In genomic region chr1:168291643-168292040, GRCm38 (mm10) we compare ENCODE assay signal across 10 mouse cellular contexts.
DNase-seq lines count a peak whose midpoint lies in the region; ATAC-seq and TF ChIP-seq lines count a peak whose summit lies in the region.
"Had no signal": no experiment of that assay in that cellular context is flagged by ENCODE, and none has a peak within 500 bp of the region (broad histone marks: within the 10 kb centered on the region; RNA-seq: fewer than 3 reads in every experiment).

No protein-coding gene starts in this region.

- WGBS in heart, embryonic 12.5 days: 81% methylated on average over 6 of the region's 6 CpGs
- 78% methylated on average over 6 of the region's 6 CpGs for WGBS in lung, embryonic 15.5 days
- WGBS in liver, embryonic 15.5 days (ENCODE audit: insufficient replicate concordance): 75% methylated on average over 6 of the region's 6 CpGs
- WGBS in stomach, postnatal 0 days: 83% methylated on average over 6 of the region's 6 CpGs

- H3K4me3 ChIP-seq in heart, embryonic 12.5 days: no peak overlapping the region
- H3K4me3 ChIP-seq in lung, embryonic 15.5 days: no peak overlapping the region
- H3K4me3 ChIP-seq in liver, embryonic 15.5 days (replicated peaks): no peak overlapping the region
- no peak overlapping the region for H3K4me3 ChIP-seq in stomach, postnatal 0 days (ENCODE audit: low read depth, low read length)
- H3K4me3 ChIP-seq: embryonic facial prominence, embryonic 12.5 days had no signal

- H3K9ac ChIP-seq in heart, embryonic 12.5 days: 0 out of 2 replicates have a peak overlapping the region, but pooled peaks have one; percentile 16
- H3K9ac ChIP-seq in lung, embryonic 15.5 days: no peak overlapping the region
- no peak overlapping the region for H3K9ac ChIP-seq in liver, embryonic 15.5 days
- H3K9ac ChIP-seq in stomach, postnatal 0 days (ENCODE audit: low read length): no peak overlapping the region
- H3K9ac ChIP-seq: embryonic facial prominence, embryonic 12.5 days had no signal

- no peak for TF ChIP-seq CTCF in stomach, postnatal 0 days (IDR thresholded peaks at IDR 0.05; ENCODE audit: low read depth)

- no peaks in the 10 kb centered on the region for H3K9me3 ChIP-seq in heart, embryonic 12.5 days (replicated peaks)
- no peaks in the 10 kb centered on the region for H3K9me3 ChIP-seq in lung, embryonic 15.5 days
- no peaks in the 10 kb centered on the region for H3K9me3 ChIP-seq in liver, embryonic 15.5 days (replicated peaks)
- H3K9me3 ChIP-seq in stomach, postnatal 0 days (ENCODE audit: control insufficient read depth, low read length): no peaks in the 10 kb centered on the region
- H3K9me3 ChIP-seq: embryonic facial prominence, embryonic 12.5 days had no signal

- no peak for TF ChIP-seq EP300 in stomach, postnatal 0 days (optimal IDR thresholded peaks at IDR 0.05)

- H3K4me2 ChIP-seq in heart, embryonic 12.5 days: peak overlapping the region; percentile 32
- H3K4me2 ChIP-seq in lung, embryonic 15.5 days: no peak overlapping the region
- H3K4me2 ChIP-seq in liver, embryonic 15.5 days: no peak overlapping the region
- H3K4me2 ChIP-seq in stomach, postnatal 0 days (replicated peaks; ENCODE audit: low read depth): no peak overlapping the region
- H3K4me2 ChIP-seq: embryonic facial prominence, embryonic 12.5 days had no signal

- peaks cover 70% of the 10 kb centered on the region for H3K4me1 ChIP-seq in heart, embryonic 12.5 days (replicated peaks)
- peaks cover 54% of the 10 kb centered on the region for H3K4me1 ChIP-seq in lung, embryonic 15.5 days
- H3K4me1 ChIP-seq in liver, embryonic 15.5 days (replicated peaks): peaks cover 72% of the 10 kb centered on the region
- H3K4me1 ChIP-seq in stomach, postnatal 0 days (replicated peaks; ENCODE audit: control insufficient read depth, insufficient read depth): peaks cover 3% of the 10 kb centered on the region; the same call in 1 of the 2 replicates

- peak overlapping the region; percentile 90 for H3K27ac ChIP-seq in heart, embryonic 12.5 days (ENCODE audit: poor library complexity, severe bottlenecking)
- peak overlapping the region; percentile 30; the same call in 1 of the 2 replicates for H3K27ac ChIP-seq in lung, embryonic 15.5 days
- peak overlapping the region; percentile 35 for H3K27ac ChIP-seq in liver, embryonic 15.5 days (replicated peaks)
- H3K27ac ChIP-seq in stomach, postnatal 0 days (replicated peaks): 0 out of 2 replicates have a peak overlapping the region, but pooled peaks have one; percentile 40
- H3K27ac ChIP-seq: embryonic facial prominence, embryonic 12.5 days; macrophage had no signal

- H3K36me3 ChIP-seq in heart, embryonic 12.5 days: no peaks in the 10 kb centered on the region
- no peaks in the 10 kb centered on the region for H3K36me3 ChIP-seq in lung, embryonic 15.5 days
- no peaks in the 10 kb centered on the region for H3K36me3 ChIP-seq in liver, embryonic 15.5 days (replicated peaks)
- H3K36me3 ChIP-seq in stomach, postnatal 0 days (ENCODE audit: control insufficient read depth, insufficient read depth, low read length): no peaks in the 10 kb centered on the region

- no peak for DNase-seq in heart, postnatal 10 days
- no peak for DNase-seq in lung, postnatal 4 days
- DNase-seq in stomach, postnatal 0 days (ENCODE audit: low spot score): no peak
- no peak for DNase-seq in left cerebral cortex, postnatal 36 days (ENCODE audit: low spot score in 2 of 2)
- no peak for DNase-seq in spleen, adult 18-20 months

- no peak for ATAC-seq in heart, embryonic 12.5 days (ENCODE audit: insufficient number of reproducible peaks, low FRiP score)
- ATAC-seq in lung, embryonic 15.5 days (ENCODE audit: borderline replicate concordance, extremely low read depth, low FRiP score, low TSS enrichment): no peak
- ATAC-seq in liver, embryonic 15.5 days (ENCODE audit: insufficient read depth): no peak
- no peak for ATAC-seq in stomach, postnatal 0 days (ENCODE audit: low FRiP score, low TSS enrichment)

- intact Hi-C loops in heart, postnatal 10 days (cut with DNase I): loop anchor here (5.0 kb wide), 1 partner anchor 86 kb away; no protein-coding TSS in a partner anchor
- intact Hi-C loops in left cerebral cortex, postnatal 36 days (cut with DNase I): no loop called here

- no peaks in the 10 kb centered on the region for H3K27me3 ChIP-seq in heart, embryonic 12.5 days (replicated peaks)
- H3K27me3 ChIP-seq in lung, embryonic 15.5 days: no peaks in the 10 kb centered on the region
- H3K27me3 ChIP-seq in liver, embryonic 15.5 days: peaks cover 12% of the 10 kb centered on the region
- no peaks in the 10 kb centered on the region for H3K27me3 ChIP-seq in stomach, postnatal 0 days (ENCODE audit: control insufficient read depth, insufficient read depth, low read length)
- H3K27me3 ChIP-seq: embryonic facial prominence, embryonic 12.5 days had no signal

Comparison
In these comparisons a context has a peak if more than half of its experiments do, and no peak if none do; other contexts are left out.
1. H3K27ac ChIP-seq: peak in every context shown above with its lines; median percentile 90 in heart, embryonic 12.5 days; 40 in stomach, postnatal 0 days; 35 in liver, embryonic 15.5 days; 30 in lung, embryonic 15.5 days.